Mouse (Mus musculus) left cerebral cortex, postnatal 25 days (tissue): ENCODE measurements around the gene Naaladl2. TPM values are rescaled to one million over a fixed set of nuclear protein-coding genes. Genes with fewer than 3 reads are reported as not detected.
"Not testable (repeated sequence)": the region's sequence is repeated elsewhere in the genome, so short reads cannot be mapped to it uniquely, and the experiment has no call there.

Experiments used
- DNase-seq, 2 experiments: peaks; one replicate each; pipeline ENCODE4 v3.0.0; 2022; ENCODE audit warnings: low spot score in 2 of 2, mixed read lengths in 1 of 2
- intact Hi-C: fragments of 180-260 bp; cut with DNase I; formaldehyde crosslinking; loops from one replicate; pipeline ENCODE4 v1.15.1; 2025
- total RNA-seq, 2 experiments: library from RNA; stranded (reverse); gene quantifications; 2 replicates each; pipeline ENCODE4 v1.2.3; 2021

Gene Naaladl2
- 1 to 10 TPM; 4.0 to 4.2 TPM for total RNA-seq

DNA sequence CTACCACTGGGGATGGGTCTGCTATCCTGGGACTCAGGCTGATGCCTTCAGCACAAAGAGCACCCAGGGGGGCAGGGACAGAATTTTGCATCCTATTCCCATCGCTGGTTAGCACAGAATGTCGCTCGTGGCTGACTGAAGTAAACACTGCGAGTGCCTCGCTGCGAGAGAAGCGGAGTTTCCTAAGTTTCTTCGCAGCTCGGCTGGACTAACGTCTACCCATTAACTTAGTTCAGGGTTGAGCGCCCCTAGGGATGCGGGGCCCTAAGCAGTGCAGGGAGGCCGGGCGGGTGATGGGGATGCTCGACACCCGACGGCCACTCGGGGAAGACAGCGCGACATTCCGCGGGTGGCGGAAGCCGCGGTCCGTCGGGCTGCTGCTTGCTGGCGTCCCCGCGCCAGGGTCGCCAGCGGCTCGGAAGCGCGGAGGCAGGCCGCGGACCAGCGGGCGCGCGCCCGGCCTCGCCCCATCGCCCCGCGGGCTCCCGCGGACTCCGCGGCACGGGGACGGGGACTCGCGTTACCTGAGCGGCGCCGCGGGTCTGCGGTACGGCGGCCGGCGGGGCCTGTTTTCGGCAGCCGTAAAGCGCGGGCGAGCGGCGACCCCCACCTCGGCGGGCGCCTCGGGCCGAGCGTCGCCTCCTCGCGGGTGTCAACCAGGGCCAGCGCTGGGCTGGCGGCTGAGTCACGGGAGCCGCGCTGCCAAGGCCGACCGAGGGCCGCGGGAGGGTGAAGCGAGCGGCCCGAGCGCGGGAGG, at the start of gene Naaladl2:
Gene Naaladl2, minus strand, starts transcription at position 707 of the 757 bp plus-strand sequence.
- DNase-seq = peak; percentile 66 to 74
- intact Hi-C loops = loop anchor here (5.0 to 10.0 kb wide), 2 partner anchors 281 to 1009 kb away; no protein-coding TSS in a partner anchor

DNA sequence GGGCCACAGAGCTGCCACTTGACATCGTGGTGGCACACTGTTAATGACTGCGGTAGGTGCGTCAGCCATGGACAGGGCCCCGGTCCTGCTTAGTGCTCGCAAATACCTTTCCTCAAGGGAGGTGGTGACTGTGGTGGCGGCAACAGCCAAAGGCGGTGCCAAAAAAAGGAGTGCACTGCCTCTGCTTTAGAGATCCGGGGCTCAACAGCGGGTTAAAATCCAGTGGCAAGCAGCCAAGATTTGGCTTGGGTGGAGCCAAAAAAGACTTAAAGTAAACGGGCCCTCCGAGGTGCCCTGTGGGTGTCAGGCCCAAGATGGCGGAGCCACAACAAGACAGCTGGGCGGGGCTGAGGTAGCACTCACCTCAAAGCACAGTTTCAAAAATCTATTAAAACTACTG, 7.7 kb upstream of the Naaladl2 start:
- intact Hi-C loops = no loop called here
- no peak for DNase-seq

DNA sequence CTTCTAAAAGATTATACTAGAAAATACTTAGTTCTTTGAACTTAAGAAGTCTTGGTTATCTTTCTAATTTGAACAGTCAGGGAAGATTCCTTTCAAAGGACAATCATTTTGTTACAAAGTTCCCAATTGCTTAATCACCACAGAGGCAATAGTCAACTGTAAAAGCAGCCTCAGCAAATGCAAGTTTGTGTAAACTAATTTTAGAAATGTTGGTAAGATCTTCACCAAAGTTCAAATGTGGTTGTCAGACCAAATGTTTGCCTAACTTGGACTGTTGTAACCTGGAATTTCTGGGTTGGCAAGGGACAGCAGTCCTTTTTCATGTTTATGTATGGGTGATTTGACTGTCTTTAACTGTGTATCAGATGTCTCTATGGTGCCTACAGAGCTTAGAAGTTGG, 3.2 kb upstream of the Naaladl2 start:
- DNase-seq = no peak
- intact Hi-C loops = loop anchor here (10.0 kb wide), 1 partner anchor 278 kb away; no protein-coding TSS in a partner anchor

DNA sequence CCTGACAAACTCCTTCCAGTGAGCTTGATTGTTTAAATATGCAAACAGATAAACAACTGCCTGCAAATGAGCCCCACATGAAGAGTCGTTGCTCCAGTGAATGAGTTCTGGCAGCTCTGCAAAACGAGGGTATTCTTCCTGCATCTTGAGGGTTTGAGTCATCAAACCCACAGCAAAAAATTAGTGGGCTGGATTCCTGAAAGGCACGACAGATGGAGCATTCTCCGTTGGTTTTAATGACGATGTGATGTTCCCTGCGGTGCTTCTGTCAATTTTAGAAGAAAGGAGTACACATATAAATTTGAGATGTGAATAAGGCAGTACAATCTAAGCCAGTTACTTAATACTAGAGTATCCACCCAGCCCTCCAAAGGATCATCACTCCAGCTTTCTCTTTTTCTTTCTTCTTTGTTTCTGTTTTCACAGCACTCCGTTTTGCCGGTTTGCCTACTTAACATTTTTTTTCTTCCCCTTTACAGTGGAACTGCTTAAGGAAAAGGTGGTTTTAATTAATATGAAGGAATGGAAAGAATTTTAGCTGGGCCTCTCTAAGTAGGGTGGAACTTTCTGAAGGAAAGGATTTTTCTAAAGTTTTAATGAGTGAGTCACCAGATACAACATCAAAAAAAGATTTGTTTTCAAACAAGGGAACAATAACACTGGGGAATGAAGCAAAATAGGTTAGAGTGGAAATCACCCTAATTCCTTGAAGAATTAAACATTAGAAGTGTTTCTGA, 1.1 kb upstream of the Naaladl2 start:
- DNase-seq = peak; percentile 63 to 93
- intact Hi-C loops = loop anchor here (5.0 to 10.0 kb wide), 2 partner anchors 280 to 1007 kb away; no protein-coding TSS in a partner anchor

DNA sequence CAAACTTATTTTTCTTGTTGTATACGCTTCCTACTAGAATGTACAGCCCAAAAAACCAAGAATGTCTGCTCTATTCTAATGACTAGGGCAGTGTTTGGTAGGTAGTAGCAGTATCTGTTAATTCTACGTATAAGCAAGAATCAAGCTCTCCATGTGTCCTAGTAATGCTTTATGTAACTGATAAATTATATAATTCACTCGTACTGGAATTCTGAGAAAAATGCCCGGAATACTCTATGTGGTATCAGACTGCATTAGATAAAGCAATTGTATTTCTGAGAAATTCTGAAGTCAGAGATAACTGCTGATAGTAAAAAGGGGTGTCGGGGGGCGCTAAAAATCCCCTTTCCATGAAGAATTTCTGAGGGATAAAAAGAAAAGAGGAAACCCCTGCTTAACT, 950 bp downstream of the Naaladl2 start:
- intact Hi-C loops = loop anchor here (5.0 to 10.0 kb wide), 2 partner anchors 282 to 1009 kb away; no protein-coding TSS in a partner anchor
- no peak for DNase-seq

DNA sequence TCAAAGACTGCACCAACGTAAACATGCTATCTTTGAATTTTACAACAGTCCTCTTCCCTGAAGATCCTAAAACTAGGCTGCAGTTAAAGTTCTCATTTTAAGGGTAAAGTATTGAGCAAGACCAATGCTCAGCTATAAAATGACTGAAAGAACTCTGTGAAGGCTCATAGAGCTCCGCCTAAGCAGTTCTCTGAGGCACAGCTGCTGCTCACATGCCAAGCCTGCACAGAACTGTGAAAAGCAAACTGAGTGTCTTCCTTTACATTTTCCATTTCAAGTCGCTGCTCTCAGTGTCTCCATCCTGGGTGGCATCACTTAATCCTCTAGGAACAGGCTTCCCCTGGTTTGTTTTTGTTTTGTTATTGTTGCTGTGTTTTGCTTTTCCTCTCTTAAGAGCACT, 12.2 kb downstream of the Naaladl2 start:
- intact Hi-C loops = no loop called here
- DNase-seq = peak; percentile 11 to 61

DNA sequence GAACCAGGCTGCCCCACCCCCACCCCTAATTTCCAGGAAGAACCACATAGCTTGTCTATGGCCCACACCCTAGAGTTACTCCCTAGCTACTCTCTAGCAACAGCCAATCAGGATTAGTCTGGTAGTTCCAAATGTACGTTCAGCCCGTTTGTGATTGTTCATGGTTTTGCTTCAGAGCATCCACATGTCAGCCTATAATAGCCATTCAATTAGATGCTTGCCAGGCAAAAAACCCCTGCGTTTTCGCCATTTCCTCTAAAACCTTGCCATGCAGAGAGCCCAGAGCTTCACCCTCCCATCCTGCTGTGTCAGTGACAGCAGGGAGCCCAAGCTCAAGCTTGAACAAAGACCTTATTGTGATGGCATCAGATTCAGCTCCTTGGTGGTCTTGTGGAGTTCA, 16.2 kb downstream of the Naaladl2 start:
- intact Hi-C loops = no loop called here
- no peak for DNase-seq

DNA sequence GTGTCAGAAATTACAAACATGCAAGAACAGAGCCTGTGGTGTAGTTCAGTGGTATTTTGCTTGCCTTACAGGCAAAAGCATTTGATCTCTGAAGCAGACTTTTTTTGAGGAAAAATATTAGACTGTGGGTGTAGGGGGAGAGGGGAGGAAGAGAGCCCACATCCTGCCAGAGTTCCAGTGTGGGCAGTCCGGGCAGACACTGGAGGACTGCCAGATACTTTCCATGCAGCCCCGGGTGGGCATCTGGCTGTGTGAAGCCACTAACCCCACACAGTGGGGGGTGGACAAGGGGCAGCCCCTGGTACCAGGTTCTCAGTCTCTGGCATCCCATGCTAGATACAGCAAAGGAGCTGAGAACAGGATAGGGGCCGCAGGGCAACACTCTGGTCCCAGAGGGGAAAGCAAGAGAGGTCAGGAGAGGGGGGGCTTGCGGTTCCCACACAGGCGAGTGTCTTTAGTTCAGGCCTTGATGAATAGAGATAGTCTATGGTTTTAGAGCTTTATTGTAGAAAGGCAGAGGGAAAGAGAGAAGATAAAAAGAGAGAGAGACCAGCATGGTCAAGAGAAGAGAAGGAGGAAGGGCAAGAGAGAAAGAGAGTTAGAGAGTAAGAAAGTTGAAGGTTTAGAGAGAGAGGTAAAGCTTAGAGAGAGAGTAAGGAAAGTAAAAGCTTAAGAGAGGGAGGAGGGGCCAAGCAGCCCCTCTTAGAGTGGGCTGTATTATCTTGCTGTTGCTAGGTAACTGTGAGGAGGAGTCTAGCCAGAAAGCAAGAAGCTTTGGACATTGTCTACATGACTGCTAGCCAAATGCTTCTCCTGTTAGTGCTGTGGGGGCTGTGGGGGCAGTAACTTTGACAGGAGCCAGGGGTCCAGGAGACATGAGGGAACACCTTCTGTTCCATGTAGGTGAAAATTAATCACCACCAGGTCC, 18.9 kb downstream of the Naaladl2 start:
- DNase-seq = no peak
- intact Hi-C loops = no loop called here

DNA sequence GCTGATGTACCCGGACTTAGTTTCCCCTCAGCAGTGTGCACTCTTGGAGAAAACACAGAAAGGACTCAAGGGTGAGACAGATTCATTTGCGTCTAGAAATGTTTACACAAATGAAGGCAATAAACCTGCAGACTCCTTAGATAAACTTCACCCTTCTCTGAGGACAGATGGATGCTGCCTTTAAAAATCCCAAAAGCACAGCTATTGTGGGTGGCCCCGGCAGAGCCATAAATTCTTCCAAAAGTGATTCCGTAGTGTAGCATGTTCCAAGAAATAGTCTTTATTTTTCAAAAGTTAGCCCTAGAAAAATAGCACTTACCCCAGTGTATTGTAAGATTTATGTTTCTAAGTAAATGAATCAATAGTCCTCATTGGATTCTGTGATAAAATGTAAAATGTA, 31.0 kb downstream of the Naaladl2 start:
- DNase-seq = no peak
- intact Hi-C loops = no loop called here

DNA sequence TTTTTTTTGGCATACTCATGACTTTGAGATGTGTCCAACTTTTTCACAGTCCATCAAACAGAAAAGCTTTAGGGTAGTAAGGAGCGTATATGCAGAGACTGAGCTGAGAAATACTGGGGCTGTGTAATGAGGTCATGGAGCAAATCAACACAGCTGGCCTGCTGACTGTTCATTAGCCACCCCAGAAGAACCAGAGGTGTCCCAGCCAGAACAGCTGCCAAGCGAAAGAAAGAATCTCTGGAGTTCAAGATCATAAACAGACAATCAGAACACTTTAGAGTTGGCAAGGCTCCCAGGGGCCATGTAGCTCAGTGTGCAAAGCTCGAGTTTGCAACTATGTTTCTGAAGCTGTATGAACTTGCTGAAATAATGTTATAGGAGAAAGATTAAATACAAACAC, 35.1 kb downstream of the Naaladl2 start:
- no peak for DNase-seq
- intact Hi-C loops = no loop called here

DNA sequence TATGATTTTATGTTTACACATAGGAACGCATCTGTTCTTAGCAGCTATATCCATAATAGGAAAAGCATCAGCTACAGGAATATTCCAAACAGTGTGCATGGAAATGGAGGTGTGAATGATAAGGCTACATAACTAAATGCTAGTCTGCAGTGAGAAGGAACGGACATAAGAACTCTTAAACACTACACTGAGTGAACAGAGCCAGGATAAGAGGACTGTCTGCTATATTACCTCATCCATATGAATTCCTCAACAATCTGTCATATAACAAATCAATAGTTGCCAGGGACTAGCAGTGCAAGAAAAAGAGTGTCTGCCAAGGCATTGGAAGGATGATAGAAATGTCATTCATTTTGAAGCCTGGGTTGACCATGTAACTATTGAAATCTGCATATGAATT, 51.1 kb downstream of the Naaladl2 start:
- intact Hi-C loops = no loop called here
- peak in 1 of 2 experiments; percentile 29 for DNase-seq

DNA sequence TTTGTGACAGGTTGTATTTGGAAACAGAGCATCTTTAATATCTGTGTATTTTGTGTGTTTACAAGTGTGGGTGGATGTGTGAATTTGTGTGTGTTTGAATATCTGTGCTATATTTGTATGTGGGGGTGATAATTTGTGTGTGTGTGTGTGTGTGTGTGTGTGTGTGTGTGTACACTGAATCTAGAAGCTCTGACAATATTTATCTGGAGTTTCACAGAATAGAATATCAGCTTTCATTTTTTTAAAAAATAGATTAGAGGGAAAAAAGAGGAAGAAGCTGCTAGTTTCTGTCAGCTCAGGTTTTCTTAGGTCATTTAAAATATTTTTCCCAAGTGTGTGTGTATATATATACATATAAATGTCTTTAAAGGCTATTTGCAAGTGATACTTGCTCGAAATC, 68.3 kb downstream of the Naaladl2 start:
- DNase-seq = no peak
- intact Hi-C loops = no loop called here

DNA sequence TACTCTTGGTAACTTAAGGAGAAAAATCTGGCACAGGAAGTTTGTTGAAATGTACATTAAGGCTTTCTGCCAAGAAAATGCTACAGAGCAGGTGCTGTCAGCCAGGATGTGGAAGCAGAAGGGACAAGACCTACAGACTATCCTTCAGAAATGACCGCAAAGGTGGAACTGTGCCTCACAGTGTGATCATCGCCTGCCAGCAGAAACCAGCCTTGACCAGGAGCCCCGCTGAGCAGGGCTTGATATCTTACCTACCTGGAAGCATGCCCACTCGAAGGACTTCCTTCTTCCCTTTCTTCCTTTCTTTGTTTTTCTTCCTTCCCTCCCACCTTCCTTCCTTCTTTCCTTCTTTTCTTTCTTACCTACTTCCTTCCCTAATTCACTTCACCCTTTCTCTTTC, 69.8 kb downstream of the Naaladl2 start:
- intact Hi-C loops = no loop called here
- DNase-seq = no peak

DNA sequence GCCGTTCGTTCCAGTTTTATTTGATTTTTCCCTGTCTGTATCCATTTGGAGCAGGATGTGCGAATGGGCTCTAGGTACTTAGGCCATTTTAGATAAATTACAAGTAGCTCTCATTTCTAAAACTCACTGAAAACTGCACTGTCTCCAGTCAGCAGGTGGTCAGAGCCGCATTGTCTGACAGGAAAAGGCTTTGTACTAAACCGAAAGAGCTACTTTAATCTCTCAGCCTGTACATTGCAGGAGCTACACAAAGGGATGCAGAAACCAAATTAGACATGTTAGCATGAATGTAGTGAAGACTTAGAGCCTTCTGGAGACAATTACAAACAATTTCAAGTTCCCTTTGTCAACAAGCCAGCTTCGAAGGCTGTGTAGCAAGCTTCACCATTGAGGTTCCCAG, 70.2 kb downstream of the Naaladl2 start:
- DNase-seq = no peak
- intact Hi-C loops = no loop called here

DNA sequence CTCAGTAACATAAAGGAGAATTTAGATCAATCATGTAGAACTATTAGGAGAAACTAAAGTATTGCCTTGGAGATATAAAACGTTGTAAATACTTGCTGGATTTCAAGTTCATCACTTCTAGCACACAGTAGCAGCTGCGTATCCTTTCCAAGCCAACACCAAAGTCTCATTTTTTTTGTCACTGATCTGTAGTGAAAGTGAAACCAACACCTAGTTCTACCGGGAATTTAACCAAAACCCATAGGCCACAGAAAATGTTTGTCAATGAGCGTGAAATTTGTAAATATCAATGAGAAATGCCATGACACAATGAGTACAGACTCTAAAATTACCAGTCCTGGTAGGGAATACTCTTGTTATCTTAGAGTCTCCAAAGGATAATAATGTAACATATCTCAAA, 80.8 kb downstream of the Naaladl2 start:
- intact Hi-C loops = no loop called here

DNA sequence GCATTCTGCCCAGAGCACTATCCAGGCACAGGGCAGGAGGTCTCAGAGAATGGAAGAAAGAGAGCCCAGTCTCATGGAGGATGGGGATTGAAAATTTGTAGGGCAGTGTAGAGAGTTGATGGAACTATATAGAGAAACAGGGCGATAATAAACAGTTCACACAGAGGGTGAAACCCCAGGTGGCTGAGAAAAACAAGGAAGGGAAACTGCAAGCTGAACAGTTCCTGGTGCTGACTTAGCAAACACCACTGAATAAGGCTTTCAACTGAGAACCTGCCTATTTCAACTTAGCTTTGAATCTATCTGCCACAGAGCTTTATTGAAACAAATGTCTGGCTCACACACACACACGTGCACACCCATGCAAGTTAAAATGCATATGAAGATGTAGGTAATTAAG, 91.1 kb downstream of the Naaladl2 start:
- intact Hi-C loops = no loop called here
- no peak for DNase-seq

More for the DNA sequence above, 80.8 kb downstream of the Naaladl2 start:
- DNase-seq = no peak

DNA sequence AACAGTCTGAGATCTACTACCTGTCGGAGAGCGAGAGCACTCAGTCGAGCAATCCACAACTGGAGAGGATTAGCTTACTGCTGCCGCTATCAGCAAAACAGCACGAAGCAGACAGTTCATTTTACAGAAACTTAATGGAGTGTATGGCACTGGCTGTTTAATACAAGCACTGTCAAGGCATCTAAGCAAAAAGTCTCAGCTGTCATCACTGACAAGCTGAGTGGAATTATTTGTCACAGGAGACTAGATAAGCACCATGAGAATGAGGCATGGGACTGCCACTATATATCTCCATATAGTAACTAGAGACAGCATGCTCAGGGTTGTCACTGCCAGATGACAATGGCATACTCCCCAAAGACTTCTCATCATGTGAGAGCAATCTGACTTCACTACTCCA, 124.1 kb downstream of the Naaladl2 start:
- intact Hi-C loops = no loop called here
- no peak for DNase-seq

DNA sequence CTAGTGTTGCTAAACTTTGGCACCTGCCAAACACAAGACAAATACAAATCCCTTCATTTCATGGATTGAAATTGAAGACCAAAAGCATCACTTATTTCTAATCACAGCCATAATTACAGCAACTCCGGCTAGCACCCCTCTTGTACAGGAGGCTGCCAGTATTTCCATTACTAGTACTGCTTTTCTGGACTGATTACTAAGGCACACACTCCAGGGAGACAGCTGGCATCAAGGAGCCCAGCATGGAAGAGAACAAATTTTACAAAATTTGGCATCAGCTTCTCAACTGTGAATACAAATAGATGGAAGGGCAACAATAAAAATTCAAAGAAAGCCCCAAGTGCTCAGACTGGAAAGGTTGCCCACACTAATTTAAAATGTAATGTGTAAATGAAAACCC, 133.3 kb downstream of the Naaladl2 start:
- DNase-seq = no peak

DNA sequence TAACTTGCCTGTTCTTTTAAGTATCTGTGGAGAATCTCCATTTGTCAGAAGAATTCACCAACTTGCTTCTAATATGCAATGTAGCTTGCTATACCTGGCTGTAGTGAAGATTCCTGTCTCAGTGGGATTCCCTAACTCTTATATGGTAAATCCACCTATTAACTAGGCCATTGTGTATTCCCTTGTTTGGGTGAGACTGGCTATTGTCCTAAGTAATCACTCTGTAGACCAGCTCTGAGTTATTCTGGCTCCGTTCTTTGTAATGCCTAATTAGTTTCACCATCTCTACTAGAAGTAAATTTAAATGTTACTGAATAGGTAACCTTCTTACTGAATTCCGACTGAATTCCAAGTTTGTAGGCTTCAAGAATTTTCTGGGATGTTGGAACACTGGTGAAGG, 137.3 kb downstream of the Naaladl2 start:
- DNase-seq, intact Hi-C loops: not testable (repeated sequence)

More for the DNA sequence above, 133.3 kb downstream of the Naaladl2 start:
- intact Hi-C loops = no loop called here

DNA sequence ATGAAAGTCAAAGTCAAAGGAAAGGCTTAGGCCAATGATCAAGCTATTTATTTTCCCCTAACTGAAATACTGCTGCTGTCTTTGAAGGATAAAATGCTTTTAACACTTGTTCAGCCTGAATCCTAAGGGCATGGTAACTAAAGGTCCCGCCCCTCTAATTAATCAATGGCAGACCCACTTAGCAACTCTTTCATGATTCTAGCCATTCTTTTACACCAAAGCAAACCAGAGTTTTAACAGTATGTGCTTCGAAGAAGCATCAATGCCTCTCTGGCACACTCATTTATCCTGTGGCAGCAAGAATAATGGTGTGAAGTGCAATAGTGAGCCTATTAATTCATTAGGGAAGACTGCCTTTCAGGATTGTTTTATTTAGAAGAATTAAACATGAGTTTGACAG, 151.5 kb downstream of the Naaladl2 start:
- no peak for DNase-seq
- intact Hi-C loops = no loop called here
